9 mouse cellular contexts compared by ENCODE assay signal in genomic region chr19:24753617-24754439, GRCm38 (mm10).
DNase-seq lines count a peak whose midpoint lies in the region; ATAC-seq lines count a peak whose summit lies in the region.
"Had no signal": no experiment of that assay in that cellular context is flagged by ENCODE, and none has a peak within 500 bp of the region (broad histone marks: within the 10 kb centered on the region; RNA-seq: fewer than 3 reads in every experiment).

No protein-coding gene starts in this region.

- H3K27me3 ChIP-seq in kidney, embryonic 14.5 days (ENCODE audit: control insufficient read depth, insufficient read depth, low read length): no peaks in the 10 kb centered on the region
- H3K27me3 ChIP-seq in intestine, embryonic 15.5 days (replicated peaks): no peaks in the 10 kb centered on the region
- no peaks in the 10 kb centered on the region for H3K27me3 ChIP-seq in neural tube, embryonic 12.5 days (replicated peaks)

- ATAC-seq in kidney, embryonic 14.5 days (ENCODE audit: low FRiP score, low TSS enrichment): peak; percentile 89
- ATAC-seq in intestine, embryonic 15.5 days: peak; percentile 65; the same call in 1 of the 2 replicates
- ATAC-seq in neural tube, embryonic 12.5 days (ENCODE audit: low FRiP score, low read depth): 0 out of 2 replicates have a peak, but pooled peaks have one; percentile 61

- no peak for DNase-seq in kidney, adult 8-10 months
- peak; percentile 6 for DNase-seq in forelimb bud, embryonic 11.5 days (ENCODE audit: low read depth, low spot score)
- DNase-seq in spleen, postnatal 36 days (ENCODE audit: low spot score in 2 of 2): no peak
- DNase-seq in testis, postnatal 10 days (ENCODE audit: low spot score): no peak
- DNase-seq in right cerebral cortex, postnatal 4 days: no peak

- 23% methylated on average over 14 of the region's 14 CpGs for WGBS in kidney, embryonic 14.5 days
- WGBS in intestine, embryonic 15.5 days: 33% methylated on average over 14 of the region's 14 CpGs
- 33% methylated on average over 14 of the region's 14 CpGs for WGBS in neural tube, embryonic 12.5 days

- peak overlapping the region; percentile 32; the same call in 1 of the 2 replicates for H3K27ac ChIP-seq in kidney, embryonic 14.5 days (ENCODE audit: low read depth, low read length)
- H3K27ac ChIP-seq in intestine, embryonic 15.5 days: peak overlapping the region; percentile 62
- H3K27ac ChIP-seq in neural tube, embryonic 12.5 days: no peak overlapping the region

- no peaks in the 10 kb centered on the region for H3K9me3 ChIP-seq in kidney, embryonic 14.5 days (ENCODE audit: control insufficient read depth, low read length)
- H3K9me3 ChIP-seq in intestine, embryonic 15.5 days: no peaks in the 10 kb centered on the region
- no peaks in the 10 kb centered on the region for H3K9me3 ChIP-seq in neural tube, embryonic 12.5 days

- H3K4me3 ChIP-seq in kidney, embryonic 14.5 days (ENCODE audit: low read length): no peak overlapping the region
- no peak overlapping the region for H3K4me3 ChIP-seq in intestine, embryonic 15.5 days (replicated peaks)
- no peak overlapping the region for H3K4me3 ChIP-seq in neural tube, embryonic 12.5 days
- H3K4me3 ChIP-seq: erythroblast, embryonic 14.5 days had no signal

- no peak overlapping the region for H3K9ac ChIP-seq in kidney, embryonic 14.5 days (ENCODE audit: low read depth, low read length)
- 0 out of 2 replicates have a peak overlapping the region, but pooled peaks have one; percentile 6 for H3K9ac ChIP-seq in intestine, embryonic 15.5 days
- H3K9ac ChIP-seq in neural tube, embryonic 12.5 days: no peak overlapping the region

- no peaks in the 10 kb centered on the region for H3K36me3 ChIP-seq in kidney, embryonic 14.5 days (ENCODE audit: control insufficient read depth, insufficient read depth, low read length)
- no peaks in the 10 kb centered on the region for H3K36me3 ChIP-seq in intestine, embryonic 15.5 days
- no peaks in the 10 kb centered on the region for H3K36me3 ChIP-seq in neural tube, embryonic 12.5 days

- peaks cover 10% of the 10 kb centered on the region for H3K4me1 ChIP-seq in kidney, embryonic 14.5 days (ENCODE audit: control insufficient read depth, insufficient read depth, low read length)
- H3K4me1 ChIP-seq in intestine, embryonic 15.5 days (replicated peaks): peaks cover 13% of the 10 kb centered on the region
- peaks cover 10% of the 10 kb centered on the region for H3K4me1 ChIP-seq in neural tube, embryonic 12.5 days

- no peak overlapping the region; the same call in 1 of the 2 replicates for H3K4me2 ChIP-seq in kidney, embryonic 14.5 days (replicated peaks; ENCODE audit: low read depth, low read length)
- H3K4me2 ChIP-seq in intestine, embryonic 15.5 days (replicated peaks): 0 out of 2 replicates have a peak overlapping the region, but pooled peaks have one; percentile 14
- no peak overlapping the region for H3K4me2 ChIP-seq in neural tube, embryonic 12.5 days (replicated peaks)
